Mouse (Mus musculus) myocyte (in vitro differentiated cells): ENCODE data around the gene Fbxl18.

Experiments
- CEBPB ChIP-seq: IDR thresholded peaks from 2 replicates; pipeline ENCODE4 v1.6.1; 2011; ENCODE audit warnings: mild to moderate bottlenecking, moderate library complexity; ENCODE audit not compliant: poor library complexity, insufficient read depth, severe bottlenecking
- E2F4 ChIP-seq: IDR thresholded peaks from one replicate; pipeline ENCODE4 v1.6.1; 2011; ENCODE audit warnings: mild to moderate bottlenecking, control low read depth, moderate library complexity; ENCODE audit not compliant: insufficient read depth
- TCF3 ChIP-seq: IDR thresholded peaks from one replicate; pipeline ENCODE4 v1.6.1; 2011; ENCODE audit warnings: low read depth, control low read depth; ENCODE audit not compliant: insufficient read length
- USF1 ChIP-seq: IDR thresholded peaks from one replicate; pipeline ENCODE4 v1.6.1; 2011; ENCODE audit warnings: low read depth, mild to moderate bottlenecking, control low read depth, moderate library complexity

- TF ChIP-seq E2F4 (no peak), CEBPB (no peak), TCF3 (no peak), USF1 (no peak)
Observed at GRCm38 (mm10) chr5:142922251-142922650, 27.0 kb upstream of the Fbxl18 start.
